Mouse (Mus musculus) thymus, adult 2 months (tissue): ENCODE measurements around the gene Sel1l2. TPM values are rescaled to one million over a fixed set of nuclear protein-coding genes. Genes with fewer than 3 reads are reported as not detected.

Experiments used
- DNase-seq: peaks from one replicate; pipeline ENCODE4 v3.0.0; 2021
- H3K27ac ChIP-seq: fragments of 200-500 bp; 2 replicates; pipeline ENCODE4 v1.5.1; 2012; ENCODE audit warnings: low read length, control low read depth; ENCODE audit not compliant: control insufficient read depth, insufficient read depth
- H3K27me3 ChIP-seq: fragments of 200-500 bp; 2 replicates; pipeline ENCODE4 v1.6.1; 2012; ENCODE audit warnings: mild to moderate bottlenecking, low read length, moderate library complexity, mixed read lengths; ENCODE audit not compliant: control insufficient read depth, insufficient read depth
- H3K36me3 ChIP-seq: fragments of 200-500 bp; 2 replicates; pipeline ENCODE4 v1.6.1; 2012; ENCODE audit warnings: mild to moderate bottlenecking, low read length, moderate library complexity; ENCODE audit not compliant: control insufficient read depth, insufficient read depth
- H3K4me1 ChIP-seq: fragments of 200-500 bp; replicated peaks from 2 replicates; pipeline ENCODE4 v1.6.1; 2012; ENCODE audit warnings: low read length; ENCODE audit not compliant: control insufficient read depth, insufficient read depth
- H3K4me3 ChIP-seq: fragments of 200-500 bp; 2 replicates; pipeline ENCODE4 v1.5.1; 2012; ENCODE audit warnings: mild to moderate bottlenecking, low read length, control low read depth, moderate library complexity; ENCODE audit not compliant: control insufficient read depth, insufficient read depth
- CTCF ChIP-seq: fragments of 200-500 bp; IDR thresholded peaks from 2 replicates; pipeline ENCODE4 v1.5.1; 2012; ENCODE audit warnings: mild to moderate bottlenecking, control low read depth, low read length, moderate library complexity, borderline replicate concordance; ENCODE audit not compliant: control insufficient read depth, poor library complexity, insufficient read depth; ENCODE audit errors: extremely low read depth
- POLR2A ChIP-seq: fragments of 200-500 bp; IDR thresholded peaks from 2 replicates; pipeline ENCODE4 v1.6.1; 2012; ENCODE audit warnings: mild to moderate bottlenecking, low read length, control low read depth, moderate library complexity; ENCODE audit not compliant: control insufficient read depth, poor library complexity, insufficient read depth; ENCODE audit errors: extremely low read depth
- WGBS: fragments of 180-500 bp; shearing (Covaris S2); methylation state at CpG from one replicate; pipeline ENCODE4 v1.1.7; 2018; 5-methylcytosine and 5-hydroxymethylcytosine counted together
- polyA plus RNA-seq: library from polyadenylated mRNA; depleted of rRNA; stranded (reverse); fragments of >200 nt; gene quantifications from 2 replicates; pipeline ENCODE4 v1.2.3, GENCODE M21; 2012

Sel1l2 gene
- polyA plus RNA-seq, 1 experiment = not detected

DNA sequence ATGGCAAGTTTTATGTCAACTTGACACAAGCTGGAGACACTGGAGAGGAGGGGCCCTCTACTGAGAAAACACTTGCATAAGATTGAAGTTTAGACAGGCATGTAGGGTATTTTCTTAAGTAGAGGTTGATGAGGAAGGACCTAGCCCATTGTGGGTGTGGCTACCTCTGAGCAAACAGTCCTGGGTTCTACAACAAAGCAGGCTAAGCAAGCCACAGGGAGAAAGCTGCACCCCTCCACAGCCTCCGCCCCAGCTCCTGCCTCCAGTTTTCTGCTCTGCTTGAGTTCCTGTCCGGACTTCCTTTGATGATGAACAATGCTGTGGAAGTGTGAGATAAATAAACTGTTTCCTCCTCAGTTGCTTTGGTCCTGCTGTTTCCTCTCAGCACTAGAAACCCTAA is 29.6 kb downstream of the Sel1l2 start:
- WGBS = 75% methylated on average over 2 of the region's 2 CpGs
- Histone ChIP-seq H3K4me1 (no peaks in the 10 kb centered on the region), H3K27me3 (no peaks in the 10 kb centered on the region), H3K36me3 (no peaks in the 10 kb centered on the region), H3K27ac (no peak overlapping the region), H3K4me3 (no peak overlapping the region)
- no peak for DNase-seq
- no peak for TF ChIP-seq POLR2A

DNA sequence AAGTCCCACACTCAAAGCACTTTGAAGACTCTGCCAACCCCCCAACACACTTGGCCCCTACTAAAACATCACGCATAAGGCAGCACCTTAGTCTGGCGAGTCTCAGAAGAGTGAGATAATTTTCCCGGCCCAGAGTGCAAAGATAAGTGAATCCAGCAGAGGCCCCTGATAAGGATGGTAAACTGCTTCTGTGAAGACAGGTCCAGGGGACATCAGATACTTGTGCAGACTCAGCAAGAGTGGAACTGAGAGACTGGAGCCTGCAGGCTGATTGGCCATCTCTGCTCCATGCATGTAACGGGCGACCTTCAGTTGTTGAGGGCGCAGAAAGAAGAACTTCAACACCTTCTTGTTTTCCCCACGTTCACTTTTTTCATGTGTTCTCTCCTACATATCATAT is 47.1 kb downstream of the Sel1l2 start:
- H3K36me3 ChIP-seq = no peaks in the 10 kb centered on the region
- WGBS = 93% methylated on average over 7 of the region's 7 CpGs
- DNase-seq = no peak
- TF ChIP-seq POLR2A = no peak
- no peak for TF ChIP-seq CTCF
- no peaks in the 10 kb centered on the region for H3K4me1 ChIP-seq
- H3K27me3 ChIP-seq = no peaks in the 10 kb centered on the region
- H3K27ac ChIP-seq = no peak overlapping the region
- no peak overlapping the region for H3K4me3 ChIP-seq

DNA sequence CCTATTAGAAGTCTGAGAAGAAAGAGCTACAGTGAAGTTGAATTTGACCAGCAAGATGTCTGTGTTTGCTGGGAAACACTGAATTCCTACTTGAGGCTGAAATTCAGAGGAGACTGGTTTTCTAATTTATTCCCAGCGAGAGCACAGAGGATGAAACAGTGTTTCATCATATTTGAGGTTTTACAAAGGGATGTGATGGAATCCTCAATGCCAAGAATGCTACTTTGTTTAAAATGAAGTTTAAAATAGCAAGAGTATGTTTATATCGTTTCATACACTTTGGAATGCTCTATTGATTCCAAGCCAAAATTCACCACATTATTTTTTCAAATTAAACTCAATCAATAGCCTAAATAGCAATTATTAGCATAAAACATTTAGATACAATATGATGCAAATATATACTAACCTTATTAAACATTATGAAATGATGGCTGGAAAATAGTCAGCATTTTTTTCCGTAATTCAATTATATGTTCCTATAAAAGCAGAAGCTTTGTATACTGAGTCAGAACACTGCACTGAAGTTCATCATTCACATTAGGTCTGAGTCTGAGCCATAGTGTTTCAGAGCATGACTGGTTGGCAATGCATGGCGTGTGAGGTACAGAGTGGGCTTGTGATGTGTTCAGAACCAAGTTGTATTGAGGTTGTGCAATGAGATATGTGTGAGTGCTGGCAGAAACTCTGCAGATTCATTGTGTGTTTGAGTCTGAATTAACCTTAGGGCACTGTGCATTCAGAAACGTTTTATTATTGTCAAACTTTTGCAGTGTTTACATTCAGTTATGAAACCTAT is 58.8 kb downstream of the Sel1l2 start:
- TF ChIP-seq POLR2A (no peak), CTCF (no peak)
- Histone ChIP-seq H3K27me3 (no peaks in the 10 kb centered on the region), H3K4me1 (no peaks in the 10 kb centered on the region), H3K27ac (no peak overlapping the region), H3K4me3 (no peak overlapping the region), H3K36me3 (no peaks in the 10 kb centered on the region)
- no peak for DNase-seq
- 84% methylated on average over 5 of the region's 5 CpGs for WGBS

DNA sequence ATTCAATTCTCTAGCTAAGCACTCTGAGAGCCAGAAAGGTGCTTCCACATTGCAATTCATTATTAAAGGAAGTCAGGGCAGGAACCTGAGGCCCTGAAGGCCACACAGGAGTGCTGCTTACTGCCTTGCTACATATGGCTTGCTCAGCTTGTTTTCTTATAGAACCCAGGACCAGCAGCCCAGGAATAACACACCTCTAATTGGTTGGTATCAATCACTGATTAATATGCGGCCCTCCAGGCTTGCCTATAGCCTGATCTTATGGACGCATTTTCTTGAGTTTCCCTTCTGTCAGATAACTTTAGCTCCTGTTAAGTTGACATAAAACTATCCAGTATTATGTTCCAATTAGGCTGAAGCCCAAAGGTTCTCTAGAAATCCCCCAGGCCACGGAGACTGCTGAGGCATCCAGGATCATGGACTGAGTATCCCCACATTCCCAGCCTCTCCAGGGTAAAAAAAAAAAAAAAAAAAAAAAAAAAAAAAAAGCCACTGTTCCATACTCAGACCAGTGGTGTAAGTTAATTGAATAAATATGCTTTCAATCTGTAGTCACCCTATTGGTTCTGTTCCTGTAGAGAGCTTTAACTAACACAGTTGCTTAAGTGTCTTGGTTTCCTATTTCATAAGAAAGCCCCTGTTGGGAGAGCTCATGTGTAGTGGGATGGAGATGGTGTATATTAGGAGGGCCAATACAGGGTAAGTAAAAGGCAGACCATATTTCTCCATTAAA is 86.4 kb downstream of the Sel1l2 start:
- WGBS = 86% methylated on average over 3 of the region's 3 CpGs
- TF ChIP-seq CTCF (no peak), POLR2A (no peak)
- H3K27ac ChIP-seq = no peak overlapping the region

DNA sequence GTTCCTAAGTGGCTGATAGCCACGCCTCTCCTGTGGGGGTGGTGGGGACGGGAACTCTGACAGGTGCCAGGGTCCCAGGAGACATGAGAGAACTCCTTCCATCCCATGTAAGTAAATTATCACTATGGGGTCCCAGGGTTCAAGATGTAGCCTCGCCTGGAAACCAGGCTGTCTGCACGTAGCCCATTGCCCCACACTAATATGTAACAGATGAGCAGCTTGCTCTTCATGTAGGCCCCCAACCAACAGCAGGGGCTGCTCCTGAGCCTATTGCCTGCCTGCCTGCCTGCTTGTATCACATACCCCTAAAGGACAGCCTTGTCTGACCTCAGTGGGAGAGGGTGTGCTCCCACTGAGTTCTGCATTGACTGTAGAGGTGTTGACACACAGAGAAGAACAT is 92.4 kb downstream of the Sel1l2 start:
- Histone ChIP-seq H3K27ac (no peak overlapping the region), H3K27me3 (no peaks in the 10 kb centered on the region), H3K4me3 (no peak overlapping the region), H3K4me1 (no peaks in the 10 kb centered on the region), H3K36me3 (no peaks in the 10 kb centered on the region)
- 67% methylated on average over 4 of the region's 4 CpGs for WGBS
- no peak for DNase-seq
- TF ChIP-seq POLR2A = no peak
- no peak for TF ChIP-seq CTCF

More for the DNA sequence above, 86.4 kb downstream of the Sel1l2 start:
- no peak overlapping the region for H3K4me3 ChIP-seq
- no peak for DNase-seq
- H3K4me1 ChIP-seq = no peaks in the 10 kb centered on the region
- H3K36me3 ChIP-seq = no peaks in the 10 kb centered on the region
- H3K27me3 ChIP-seq = no peaks in the 10 kb centered on the region

DNA sequence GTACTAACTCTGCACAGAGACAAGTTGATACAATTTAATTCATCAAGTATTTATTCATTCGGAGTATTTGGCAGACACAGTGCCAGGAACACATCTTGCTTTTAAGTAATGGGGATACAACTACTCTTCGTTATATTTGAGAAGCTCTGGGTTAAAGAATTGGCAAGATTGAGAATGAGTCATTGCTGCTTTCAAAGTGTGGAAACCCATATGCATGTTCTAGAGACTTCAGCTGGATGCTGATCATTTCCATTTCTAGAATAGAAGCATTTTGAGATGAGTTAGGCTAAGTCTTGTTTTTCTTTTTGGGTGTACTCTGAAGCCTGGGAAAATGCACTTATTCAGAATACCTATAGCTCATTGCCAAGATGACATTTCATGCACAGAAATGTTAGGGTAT is 95.7 kb downstream of the Sel1l2 start:
- Histone ChIP-seq H3K4me1 (no peaks in the 10 kb centered on the region), H3K4me3 (no peak overlapping the region), H3K27me3 (no peaks in the 10 kb centered on the region), H3K36me3 (no peaks in the 10 kb centered on the region), H3K27ac (no peak overlapping the region)
- DNase-seq = no peak
- TF ChIP-seq CTCF (no peak), POLR2A (no peak)
- WGBS = 89% methylated on average over 2 of the region's 2 CpGs

DNA sequence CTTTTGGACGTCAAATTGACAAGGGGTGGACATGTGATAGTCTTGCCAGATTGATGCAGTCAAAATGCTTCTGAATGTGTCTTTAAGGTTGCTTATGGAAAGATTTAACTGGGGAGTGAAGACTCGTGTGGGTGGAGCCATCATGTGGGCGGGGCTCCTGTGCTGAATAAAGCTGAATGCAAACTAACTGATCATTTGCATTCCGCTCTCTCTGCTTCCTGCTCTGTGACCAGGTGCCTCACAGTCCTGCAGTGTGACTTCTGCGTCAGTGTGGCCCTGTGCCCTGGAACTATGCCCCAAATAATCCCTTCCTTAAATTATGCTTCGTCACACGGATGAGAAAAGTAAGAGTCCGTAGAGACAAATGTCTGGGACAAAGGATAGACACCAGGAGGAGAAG is 108.7 kb downstream of the Sel1l2 start:
- Histone ChIP-seq H3K27me3 (no peaks in the 10 kb centered on the region), H3K4me1 (no peaks in the 10 kb centered on the region), H3K27ac (no peak overlapping the region), H3K36me3 (no peaks in the 10 kb centered on the region), H3K4me3 (no peak overlapping the region)
- 70% methylated on average over 8 of the region's 8 CpGs for WGBS
- no peak for DNase-seq
- TF ChIP-seq POLR2A (no peak), CTCF (no peak)
